Mouse (Mus musculus) megakaryocyte, embryonic 14.5 days (primary cell): Measurements from ENCODE around the gene Crlf1.

ENCODE experiments used
- FLI1 ChIP-seq: IDR thresholded peaks from 2 replicates; pipeline ENCODE4 v1.6.1; 2012; ENCODE audit warnings: low read length, inconsistent platforms, mixed read lengths
- GATA1 ChIP-seq: IDR thresholded peaks from 3 replicates; pipeline ENCODE4 v1.6.1; 2012; ENCODE audit warnings: mixed read lengths, low read length, inconsistent platforms, borderline replicate concordance

GRCm38 (mm10) chr8:70495001-70495770 lies 2.2 kb downstream of the Crlf1 start:
- no peak for TF ChIP-seq GATA1
- no peak for TF ChIP-seq FLI1
